Mouse (Mus musculus): Measurements from ENCODE around the gene Gstm1. TPM values are rescaled to one million over a fixed set of nuclear protein-coding genes. Genes with fewer than 3 reads are reported as not detected.
A peak's percentile ranks its signal among the peaks of the same experiment; 100 is the strongest.

Gene Gstm1
- total and polyA plus RNA-seq, 3 experiments: 0.31 to 6.7 TPM; not detected in 1

DNA sequence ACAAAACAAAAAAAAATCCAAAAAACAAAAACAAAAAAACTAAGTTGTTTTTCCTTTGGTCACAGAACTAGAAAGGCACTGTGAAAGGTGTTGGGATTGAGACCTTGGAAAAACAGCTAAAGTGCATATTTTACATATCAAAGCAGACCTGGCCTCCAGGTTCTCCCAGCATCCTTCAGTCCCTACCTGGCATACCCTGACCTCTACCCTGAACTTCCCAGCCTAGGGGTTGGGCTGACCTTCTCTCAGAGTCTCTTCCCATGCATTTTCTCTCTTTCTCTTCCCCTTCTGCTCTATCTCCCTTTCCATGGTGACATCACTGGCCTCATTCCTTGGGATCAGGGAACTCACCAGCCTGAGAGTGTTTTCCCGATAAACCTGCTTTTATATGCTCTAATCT is 52.2 kb downstream of the Gstm1 start:
- H3K9me3 ChIP-seq (replicated peaks; ENCODE audit: insufficient read depth, low read length): no peaks in the 10 kb centered on the region
- no peak overlapping the region for H3K27ac ChIP-seq (ENCODE audit: control insufficient read depth, low read depth, low read length)
- no peak overlapping the region for H3K4me3 ChIP-seq (ENCODE audit: control insufficient read depth in 1 of 2, insufficient read depth in 1 of 2, low read depth in 2 of 2, low read length in 2 of 2)
- H3K4me1 ChIP-seq (ENCODE audit: control insufficient read depth in 1 of 2, insufficient read depth in 2 of 2, low read length in 2 of 2): peaks cover 3 to 17% of the 10 kb centered on the region in 2 experiments; a peak in 3 of 4 replicates
- TF ChIP-seq RAD21 (IDR thresholded peaks at IDR 0.05; ENCODE audit: low read depth, low read length): no peak
- no peak for TF ChIP-seq SIN3A (IDR thresholded peaks at IDR 0.05; ENCODE audit: low read length)
- TF ChIP-seq ZNF384 (IDR thresholded peaks at IDR 0.05; ENCODE audit: low read depth, low read length): no peak
- TF ChIP-seq NELFE (IDR thresholded peaks at IDR 0.05; ENCODE audit: low read depth, low read length): no peak
- TF ChIP-seq RCOR1 (IDR thresholded peaks at IDR 0.05; ENCODE audit: low read depth, low read length): no peak
- no peak for TF ChIP-seq POLR2AphosphoS5 (IDR thresholded peaks at IDR 0.05; ENCODE audit: borderline replicate concordance, low read depth, low read length)
- TF ChIP-seq CTCF (IDR thresholded peaks at IDR 0.05 in 2 of 3, conservative IDR thresholded peaks at IDR 0.05 in 1 of 3; ENCODE audit: control insufficient read depth in 1 of 3, insufficient read depth in 1 of 3, low read depth in 2 of 3, low read length in 3 of 3, poor library complexity in 1 of 3, severe bottlenecking in 1 of 3): no peak
- TF ChIP-seq ZMIZ1 (IDR thresholded peaks at IDR 0.05; ENCODE audit: low read depth, low read length): no peak
- no peak for TF ChIP-seq NRF1 (IDR thresholded peaks at IDR 0.05; ENCODE audit: insufficient read depth, low read depth, low read length, poor library complexity, severe bottlenecking)
- no peak for TF ChIP-seq TBP (IDR thresholded peaks at IDR 0.05; ENCODE audit: low read depth, low read length)
- TF ChIP-seq MXI1 (IDR thresholded peaks at IDR 0.05; ENCODE audit: low read depth, low read length): no peak
- no peak for TF ChIP-seq MEF2A (IDR thresholded peaks at IDR 0.05; ENCODE audit: extremely low read depth, insufficient replicate concordance, low read depth, low read length, poor library complexity, severe bottlenecking)
- no peak for DNase-seq (ENCODE audit: low read depth, low spot score)
- no peaks in the 10 kb centered on the region for H3K79me2 ChIP-seq (ENCODE audit: control insufficient read depth, insufficient read depth, low read length, poor library complexity)
- no peak overlapping the region for H3K9ac ChIP-seq (ENCODE audit: control insufficient read depth, low read depth, low read length, poor library complexity, severe bottlenecking)
- peaks cover 0 to 14% of the 10 kb centered on the region in 2 experiments; a peak in 2 of 4 replicates for H3K36me3 ChIP-seq (ENCODE audit: control insufficient read depth in 1 of 2, insufficient read depth in 2 of 2, low read length in 2 of 2)
- H3K27me3 ChIP-seq (ENCODE audit: control insufficient read depth in 1 of 2, insufficient read depth in 2 of 2, low read length in 2 of 2): peaks cover 0 to 9% of the 10 kb centered on the region in 2 experiments; a peak in 3 of 4 replicates

DNA sequence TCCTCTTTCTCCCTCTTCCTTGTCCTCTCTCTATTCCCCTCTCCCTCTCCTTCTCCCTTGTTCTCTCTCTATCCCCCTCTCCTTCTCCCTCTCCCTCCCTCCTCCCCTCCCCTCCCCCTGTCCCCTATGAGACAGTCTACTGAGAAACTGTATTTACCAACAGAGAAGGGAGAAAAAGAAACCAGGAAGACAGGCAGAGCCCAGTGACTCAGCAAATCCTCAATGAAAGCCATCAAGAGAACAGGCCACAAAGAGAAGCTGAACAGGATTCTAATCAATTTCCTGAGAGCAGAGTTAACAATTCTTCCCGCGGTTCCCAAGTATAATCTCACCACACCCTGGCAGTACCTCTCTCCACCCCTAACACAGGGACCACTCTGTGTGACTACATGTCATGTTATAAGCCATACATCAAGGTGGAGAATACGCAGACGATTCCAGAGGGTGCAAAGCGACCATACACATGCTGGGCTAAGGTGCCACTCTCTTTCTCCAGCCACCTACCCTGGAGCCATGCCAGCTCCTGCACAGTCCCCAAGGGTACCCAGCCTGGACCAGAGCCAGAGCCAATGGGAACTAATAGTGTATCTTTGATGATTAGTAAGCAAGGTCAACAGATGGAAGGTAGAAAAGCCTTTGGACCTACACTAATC is 53.0 kb downstream of the Gstm1 start:
- Histone ChIP-seq H3K79me2 (ENCODE audit: control insufficient read depth, insufficient read depth, low read length, poor library complexity) (no peaks in the 10 kb centered on the region), H3K27ac (ENCODE audit: control insufficient read depth, low read depth, low read length) (peak overlapping the region; percentile 9; the same call in 1 of the 2 replicates), H3K4me1 (ENCODE audit: control insufficient read depth in 1 of 2, insufficient read depth in 2 of 2, low read length in 2 of 2) (peaks cover 3 to 17% of the 10 kb centered on the region in 2 experiments; a peak in 3 of 4 replicates), H3K36me3 (ENCODE audit: control insufficient read depth in 1 of 2, insufficient read depth in 2 of 2, low read length in 2 of 2) (peaks cover 0 to 14% of the 10 kb centered on the region in 2 experiments; a peak in 2 of 4 replicates), H3K9ac (ENCODE audit: control insufficient read depth, low read depth, low read length, poor library complexity, severe bottlenecking) (peak overlapping the region; percentile 24; the same call in 1 of the 2 replicates), H3K4me3 (ENCODE audit: control insufficient read depth in 1 of 2, insufficient read depth in 1 of 2, low read depth in 2 of 2, low read length in 2 of 2) (peak overlapping the region in 1 of 2 experiments; percentile 4; a peak in 1 of 4 replicates), H3K27me3 (ENCODE audit: control insufficient read depth in 1 of 2, insufficient read depth in 2 of 2, low read length in 2 of 2) (peaks cover 0 to 2% of the 10 kb centered on the region in 2 experiments; a peak in 2 of 4 replicates), H3K9me3 (replicated peaks; ENCODE audit: insufficient read depth, low read length) (no peaks in the 10 kb centered on the region)
- DNase-seq (ENCODE audit: low read depth, low spot score): peak; percentile 69
- TF ChIP-seq MYB (IDR thresholded peaks at IDR 0.05; ENCODE audit: low read depth, low read length): no peak
- no peak for TF ChIP-seq ZMIZ1 (IDR thresholded peaks at IDR 0.05; ENCODE audit: low read depth, low read length)
- no peak for TF ChIP-seq HCFC1 (IDR thresholded peaks at IDR 0.05; ENCODE audit: low read depth, low read length)
- peak; percentile 56; the same call in 1 of the 2 replicates for TF ChIP-seq MAFK (IDR thresholded peaks at IDR 0.05; ENCODE audit: borderline replicate concordance, low read depth, low read length)
- peak; percentile 44; the same call in 1 of the 2 replicates for TF ChIP-seq ETS1 (IDR thresholded peaks at IDR 0.05; ENCODE audit: low read depth, low read length)
- no peak for TF ChIP-seq RAD21 (IDR thresholded peaks at IDR 0.05; ENCODE audit: low read depth, low read length)
- TF ChIP-seq ZNF384 (IDR thresholded peaks at IDR 0.05; ENCODE audit: low read depth, low read length): no peak
- TF ChIP-seq TBP (IDR thresholded peaks at IDR 0.05; ENCODE audit: low read depth, low read length): no peak
- TF ChIP-seq POLR2AphosphoS5 (IDR thresholded peaks at IDR 0.05; ENCODE audit: borderline replicate concordance, low read depth, low read length): no peak
- no peak for TF ChIP-seq UBTF (IDR thresholded peaks at IDR 0.05; ENCODE audit: borderline replicate concordance, insufficient read depth, low read depth, low read length)
- TF ChIP-seq SIN3A (IDR thresholded peaks at IDR 0.05; ENCODE audit: low read length): no peak
- TF ChIP-seq ELF1 (IDR thresholded peaks at IDR 0.05; ENCODE audit: low read depth, low read length): peak; percentile 69
- TF ChIP-seq GABPA (IDR thresholded peaks at IDR 0.05; ENCODE audit: low read depth, low read length): peak; percentile 77
- TF ChIP-seq MYC (IDR thresholded peaks at IDR 0.05; ENCODE audit: low read depth, low read length): no peak
- TF ChIP-seq NELFE (IDR thresholded peaks at IDR 0.05; ENCODE audit: low read depth, low read length): no peak
- no peak for TF ChIP-seq ZC3H11A (IDR thresholded peaks at IDR 0.05; ENCODE audit: low read depth, low read length)
- TF ChIP-seq MAZ (IDR thresholded peaks at IDR 0.05; ENCODE audit: low read depth, low read length): no peak

Data from MEL (cell line).